Mouse (Mus musculus): Measurements from ENCODE around the gene Jam3.

DNA sequence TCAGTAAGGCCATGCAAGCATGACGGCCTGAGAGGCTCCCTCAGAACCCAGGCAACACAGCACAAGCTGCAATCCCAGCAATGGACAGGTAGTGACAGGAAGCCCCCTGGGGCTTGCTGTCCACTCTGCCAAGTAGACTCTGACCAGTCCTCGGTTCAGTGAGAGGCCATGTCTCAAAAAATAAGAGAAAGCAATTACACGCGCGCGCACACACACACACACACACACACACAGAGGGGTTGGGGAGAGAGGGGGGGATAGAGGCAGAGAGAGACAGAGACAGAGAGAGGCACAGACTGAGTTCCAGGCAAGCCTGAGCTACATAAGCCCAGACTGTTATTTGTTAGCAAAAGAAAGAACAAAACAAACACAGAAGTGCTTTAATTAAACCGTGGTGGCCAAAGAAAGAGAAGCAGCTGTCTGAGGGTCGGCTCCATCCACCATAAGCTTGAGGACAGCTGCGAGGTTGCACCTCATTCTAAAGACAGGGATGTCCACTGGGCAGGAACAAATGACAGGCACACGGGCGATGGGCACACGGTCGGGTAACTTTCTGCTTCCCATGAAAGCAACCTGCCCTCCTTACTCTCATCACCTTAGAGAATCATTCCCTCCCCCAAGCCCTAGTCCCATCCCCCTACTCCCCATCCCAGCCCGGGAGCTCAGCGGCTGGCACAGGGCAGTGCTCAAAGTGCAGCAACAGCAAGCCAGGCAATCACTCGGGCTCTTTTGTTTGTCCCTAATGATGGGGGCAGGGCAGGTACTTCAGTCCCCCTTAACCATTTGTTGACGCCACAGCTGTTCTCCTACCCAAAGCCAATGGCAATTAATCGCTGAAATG lies 6.4 kb downstream of the Jam3 start:
- no peak for TF ChIP-seq CTCF (IDR thresholded peaks at IDR 0.05; ENCODE audit: insufficient read depth, low read depth, low read length)
- TF ChIP-seq POLR2A (IDR thresholded peaks at IDR 0.05; ENCODE audit: insufficient read depth, low read depth, low read length), result no peak
